ENCODE assay signal across 8 mouse cellular contexts in genomic region chr3:51339378-51339733, GRCm38 (mm10). TPM values are rescaled to one million over a fixed set of nuclear protein-coding genes. Genes with fewer than 3 reads are reported as not detected.
A peak's percentile ranks its signal among the peaks of the same experiment; 100 is the strongest.
DNase-seq lines count a peak whose midpoint lies in the region; ATAC-seq and TF ChIP-seq lines count a peak whose summit lies in the region.

No protein-coding gene starts in this region.

- 3% methylated on average over 9 of the region's 9 CpGs for WGBS in cerebellum, adult 2 months
- WGBS in spleen, adult 2 months = 3% methylated on average over 9 of the region's 9 CpGs
- WGBS in limb, embryonic 14.5 days = 3% methylated on average over 9 of the region's 9 CpGs
- WGBS in stomach, embryonic 15.5 days = 3% methylated on average over 9 of the region's 9 CpGs

- H3K9me3 ChIP-seq in limb, embryonic 14.5 days (ENCODE audit: control insufficient read depth, low read length) = no peaks in the 10 kb centered on the region
- no peaks in the 10 kb centered on the region for H3K9me3 ChIP-seq in stomach, embryonic 15.5 days

- H3K27ac ChIP-seq in cerebellum, adult 2 months (ENCODE audit: insufficient read depth, low read length) = no peak overlapping the region; the same call in 1 of the 2 replicates
- peak overlapping the region; percentile 96 for H3K27ac ChIP-seq in spleen, adult 2 months (ENCODE audit: insufficient read depth, low read length)
- H3K27ac ChIP-seq in limb, embryonic 14.5 days (replicated peaks; ENCODE audit: low read depth, low read length) = no peak overlapping the region
- H3K27ac ChIP-seq in stomach, embryonic 15.5 days = peak overlapping the region; percentile 97

- H3K4me2 ChIP-seq in limb, embryonic 14.5 days (replicated peaks; ENCODE audit: low read depth, low read length, severe bottlenecking) = peak overlapping the region; percentile 88
- H3K4me2 ChIP-seq in stomach, embryonic 15.5 days = peak overlapping the region; percentile 92

- H3K27me3 ChIP-seq in cerebellum, adult 2 months (ENCODE audit: control insufficient read depth, insufficient read depth, low read length) = no peaks in the 10 kb centered on the region
- H3K27me3 ChIP-seq in spleen, adult 2 months (ENCODE audit: control insufficient read depth, insufficient read depth, low read length) = no peaks in the 10 kb centered on the region
- H3K27me3 ChIP-seq in limb, embryonic 14.5 days (ENCODE audit: control insufficient read depth, insufficient read depth, low read length) = no peaks in the 10 kb centered on the region
- no peaks in the 10 kb centered on the region for H3K27me3 ChIP-seq in stomach, embryonic 15.5 days (replicated peaks)

- H3K4me1 ChIP-seq in cerebellum, adult 2 months (ENCODE audit: control insufficient read depth, insufficient read depth, low read length) = no peaks in the 10 kb centered on the region; the same call in 1 of the 2 replicates
- H3K4me1 ChIP-seq in spleen, adult 2 months (ENCODE audit: control insufficient read depth, insufficient read depth, insufficient read length) = no peaks in the 10 kb centered on the region; the same call in 1 of the 2 replicates
- peaks cover 4% of the 10 kb centered on the region for H3K4me1 ChIP-seq in limb, embryonic 14.5 days (ENCODE audit: control insufficient read depth, insufficient read depth, low read length)
- H3K4me1 ChIP-seq in stomach, embryonic 15.5 days = 0 out of 2 replicates have a peak, but pooled peaks cover 3% of the 10 kb centered on the region

- H3K9ac ChIP-seq in limb, embryonic 14.5 days (ENCODE audit: low read depth, low read length, severe bottlenecking) = peak overlapping the region; percentile 86
- H3K9ac ChIP-seq in stomach, embryonic 15.5 days = peak overlapping the region; percentile 88; the same call in 1 of the 2 replicates

- no peak for TF ChIP-seq POLR2A in cerebellum, adult 2 months (IDR thresholded peaks at IDR 0.05; ENCODE audit: borderline replicate concordance, insufficient read depth, low read length)
- TF ChIP-seq POLR2A in spleen, adult 2 months (IDR thresholded peaks at IDR 0.05; ENCODE audit: low read depth, low read length) = no peak
- TF ChIP-seq POLR2A in limb, embryonic 14.5 days (IDR thresholded peaks at IDR 0.05; ENCODE audit: borderline replicate concordance, extremely low read depth, insufficient read depth, insufficient read length) = no peak

- no peak for ATAC-seq in limb, embryonic 14.5 days (ENCODE audit: low FRiP score, low read depth)
- no peak for ATAC-seq in stomach, embryonic 15.5 days (ENCODE audit: insufficient read depth, low FRiP score, low read depth)

- DNase-seq in cerebellum, adult 2 months = no peak
- DNase-seq in cerebellum, adult 9-11 months = no peak
- DNase-seq in spleen, adult 2 months (ENCODE audit: low read depth in 1 of 2, low spot score in 2 of 2) = no peak
- no peak for DNase-seq in spleen, postnatal 14 days (ENCODE audit: low spot score in 2 of 2)
- DNase-seq in limb, embryonic 14.5 days (ENCODE audit: low spot score) = no peak
- DNase-seq in natural killer cell, adult 2 months (ENCODE audit: low spot score in 2 of 2) = no peak
- no peak for DNase-seq in left cerebral cortex, postnatal 10 days (ENCODE audit: extremely low spot score in 1 of 2, low spot score in 2 of 2)

- intact Hi-C loops in left cerebral cortex, postnatal 10 days (cut with DNase I) = no loop called here

- TF ChIP-seq CTCF in cerebellum, adult 2 months (IDR thresholded peaks at IDR 0.05; ENCODE audit: borderline replicate concordance, insufficient read depth, low read depth, low read length) = no peak
- TF ChIP-seq CTCF in spleen, adult 2 months (IDR thresholded peaks at IDR 0.05; ENCODE audit: extremely low read depth, insufficient read depth, insufficient read length, insufficient replicate concordance) = no peak

- H3K4me3 ChIP-seq in cerebellum, adult 2 months (replicated peaks; ENCODE audit: insufficient read depth, low read depth, low read length) = peak overlapping the region; percentile 95
- H3K4me3 ChIP-seq in spleen, adult 2 months (ENCODE audit: extremely low read depth, insufficient read depth, insufficient read length) = peak overlapping the region; percentile 96
- peak overlapping the region; percentile 95 for H3K4me3 ChIP-seq in limb, embryonic 14.5 days (replicated peaks; ENCODE audit: low read length)
- peak overlapping the region; percentile 92 for H3K4me3 ChIP-seq in stomach, embryonic 15.5 days (replicated peaks)

- H3K36me3 ChIP-seq in spleen, adult 2 months (ENCODE audit: control insufficient read depth, insufficient read depth, low read length) = no peaks in the 10 kb centered on the region
- H3K36me3 ChIP-seq in limb, embryonic 14.5 days (ENCODE audit: control insufficient read depth, insufficient read depth, low read length) = no peaks in the 10 kb centered on the region
- H3K36me3 ChIP-seq in stomach, embryonic 15.5 days = no peaks in the 10 kb centered on the region

RNA-seq across cellular contexts. Expression of gene Elf2, which starts 1.1 kb away (rescaled TPM):
- 38.8 and 39.1 TPM in 2 replicates for polyA plus RNA-seq in cerebellum, adult 2 months (2012; rRNA removed)
- polyA plus RNA-seq in spleen, adult 2 months (2012; rRNA removed) = 36.6 and 45.7 TPM in 2 replicates
- polyA plus RNA-seq in limb, embryonic 14.5 days (2012; rRNA removed) = 60.8 and 61.4 TPM in 2 replicates
- polyA plus RNA-seq in limb, embryonic 14.5 days (2014; fragmentation: Nextera tagmentation; extraction: Ambion mirVana) = 59.3 and 64.0 TPM in 2 replicates
- polyA plus RNA-seq in stomach, embryonic 15.5 days (2015; fragmentation: Nextera tagmentation; extraction: Ambion mirVana) = 62.5 and 63.7 TPM in 2 replicates
- 10 to 100 TPM; 24.6 to 26.5 TPM for total RNA-seq in left cerebral cortex, postnatal 10 days (2021)

RNA-seq across cellular contexts. Expression of gene Mgarp, which starts 57.2 kb away (rescaled TPM):
- polyA plus RNA-seq in cerebellum, adult 2 months (2012; rRNA removed) = 1.6 and 2.0 TPM in 2 replicates
- 0.36 TPM in 2 replicates for polyA plus RNA-seq in spleen, adult 2 months (2012; rRNA removed)
- polyA plus RNA-seq in limb, embryonic 14.5 days (2012; rRNA removed) = 3.1 TPM in 2 replicates
- 4.0 and 4.9 TPM in 2 replicates for polyA plus RNA-seq in limb, embryonic 14.5 days (2014; fragmentation: Nextera tagmentation; extraction: Ambion mirVana)
- 3.8 and 4.0 TPM in 2 replicates for polyA plus RNA-seq in stomach, embryonic 15.5 days (2015; fragmentation: Nextera tagmentation; extraction: Ambion mirVana)
- total RNA-seq in left cerebral cortex, postnatal 10 days (2021) = not detected

Comparison
In these comparisons a context has a peak if more than half of its experiments do, and no peak if none do; other contexts are left out.
1. H3K27ac ChIP-seq: peak in spleen, adult 2 months (single experiment) and stomach, embryonic 15.5 days (single experiment); none in cerebellum, adult 2 months (single experiment) and limb, embryonic 14.5 days (single experiment).
2. Peak in every context shown above with its lines, with median percentiles within 50 percentile points of each other: H3K4me3 ChIP-seq.